Mouse (Mus musculus) neural tube, embryonic 12.5 days (tissue): ENCODE measurements around the gene Ghrh. TPM values are rescaled to one million over a fixed set of nuclear protein-coding genes. Genes with fewer than 3 reads are reported as not detected.

Experiments
- ATAC-seq: fragments of 200-750 bp; cut with Nextera tagmentation; 2 replicates; pipeline ENCODE4 v1.8.0; 2017; ENCODE audit warnings: low read depth, mild to moderate bottlenecking, moderate TSS enrichment, moderate library complexity; ENCODE audit not compliant: low FRiP score
- H3K27ac ChIP-seq: fragments of 300-500 bp; sonication (generic); 2 replicates; pipeline ENCODE4 v1.5.1; 2016
- H3K27me3 ChIP-seq: fragments of 300-500 bp; sonication (generic); replicated peaks from 2 replicates; pipeline ENCODE4 v1.6.1; 2016; ENCODE audit warnings: mild to moderate bottlenecking
- H3K36me3 ChIP-seq: fragments of 300-500 bp; sonication (generic); 2 replicates; pipeline ENCODE4 v1.6.1; 2016; ENCODE audit warnings: mild to moderate bottlenecking
- H3K4me1 ChIP-seq: fragments of 300-500 bp; sonication (generic); 2 replicates; pipeline ENCODE4 v1.6.1; 2016
- H3K4me2 ChIP-seq: fragments of 300-500 bp; sonication (generic); replicated peaks from 2 replicates; pipeline ENCODE4 v1.6.1; 2016; ENCODE audit warnings: mild to moderate bottlenecking
- H3K4me3 ChIP-seq: fragments of 300-500 bp; sonication (generic); 2 replicates; pipeline ENCODE4 v1.5.1; 2016
- H3K9ac ChIP-seq: fragments of 300-500 bp; sonication (generic); 2 replicates; pipeline ENCODE4 v1.6.1; 2016; ENCODE audit warnings: mild to moderate bottlenecking
- H3K9me3 ChIP-seq: fragments of 300-500 bp; sonication (generic); 2 replicates; pipeline ENCODE4 v1.6.1; 2016; ENCODE audit warnings: mild to moderate bottlenecking
- WGBS: fragments of 180-500 bp; shearing (Covaris S2); methylation state at CpG from one replicate; pipeline ENCODE4 v1.1.7; 2016; 5-methylcytosine and 5-hydroxymethylcytosine counted together
- polyA plus RNA-seq: library from polyadenylated mRNA; unstranded; fragments of >200 nt; fragmentation: Nextera tagmentation; extraction: Ambion mirVana; gene quantifications from 2 replicates; pipeline ENCODE4 v1.2.1, GENCODE M21; 2016

Gene Ghrh
- polyA plus RNA-seq, 1 experiment from 2014 or later, result not detected

DNA sequence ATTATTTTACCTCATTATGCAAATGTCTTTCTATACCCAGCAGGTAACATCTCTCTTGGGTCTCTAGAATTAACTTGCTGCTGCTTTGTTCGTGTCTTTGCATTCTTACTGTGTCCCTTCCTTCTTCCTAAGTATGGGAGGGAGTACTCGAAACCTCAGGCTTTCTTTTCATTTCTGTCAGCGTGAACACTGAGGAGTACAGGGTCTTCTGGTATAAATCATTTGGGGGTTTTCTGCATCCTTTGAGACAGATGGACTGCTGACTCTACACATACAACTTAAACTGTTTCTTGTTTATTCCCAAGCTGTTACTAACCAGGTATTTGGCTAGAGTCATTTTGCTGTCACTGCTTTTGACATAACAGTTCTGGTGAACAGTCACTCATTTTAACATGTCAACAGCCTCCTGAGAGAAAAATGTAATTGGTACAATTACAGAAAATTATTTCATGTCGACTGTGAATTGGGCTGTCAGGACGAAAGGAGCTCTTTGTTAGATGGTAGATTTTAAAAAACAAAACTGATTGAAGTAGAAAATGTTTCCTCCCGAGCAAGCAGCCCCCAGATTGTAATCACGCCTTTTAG, 51.1 kb downstream of the Ghrh start:
- ATAC-seq, result no peak
- peaks cover 89% of the 10 kb centered on the region for H3K36me3 ChIP-seq
- WGBS, result 82% methylated on average over 7 of the region's 7 CpGs
- H3K4me1 ChIP-seq, result 0 out of 2 replicates have a peak, but pooled peaks cover 3% of the 10 kb centered on the region
- no peak overlapping the region for H3K4me3 ChIP-seq
- no peak overlapping the region for H3K4me2 ChIP-seq
- no peak overlapping the region for H3K9ac ChIP-seq
- H3K27me3 ChIP-seq, result no peaks in the 10 kb centered on the region
- no peaks in the 10 kb centered on the region for H3K9me3 ChIP-seq
- H3K27ac ChIP-seq, result no peak overlapping the region

GRCm38 (mm10) chr2:157292093-157292492, 55.2 kb downstream of the Ghrh start:
- ATAC-seq, result no peak
- Histone ChIP-seq H3K9ac (no peak overlapping the region), H3K4me3 (no peak overlapping the region), H3K27me3 (no peaks in the 10 kb centered on the region), H3K9me3 (no peaks in the 10 kb centered on the region), H3K27ac (no peak overlapping the region), H3K36me3 (peaks cover 86% of the 10 kb centered on the region), H3K4me2 (no peak overlapping the region), H3K4me1 (0 out of 2 replicates have a peak, but pooled peaks cover 3% of the 10 kb centered on the region)
- WGBS, result 31% methylated on average over 2 of the region's 2 CpGs

GRCm38 (mm10) chr2:157288996-157289395, 58.3 kb downstream of the Ghrh start:
- H3K27me3 ChIP-seq, result no peaks in the 10 kb centered on the region
- no peak overlapping the region for H3K9ac ChIP-seq
- no peak overlapping the region for H3K27ac ChIP-seq
- no peak for ATAC-seq
- H3K4me2 ChIP-seq, result no peak overlapping the region
- no peaks in the 10 kb centered on the region for H3K4me1 ChIP-seq
- peaks cover 87% of the 10 kb centered on the region for H3K36me3 ChIP-seq
- WGBS, result 93% methylated on average over 5 of the region's 5 CpGs
- no peaks in the 10 kb centered on the region for H3K9me3 ChIP-seq
- no peak overlapping the region for H3K4me3 ChIP-seq

DNA sequence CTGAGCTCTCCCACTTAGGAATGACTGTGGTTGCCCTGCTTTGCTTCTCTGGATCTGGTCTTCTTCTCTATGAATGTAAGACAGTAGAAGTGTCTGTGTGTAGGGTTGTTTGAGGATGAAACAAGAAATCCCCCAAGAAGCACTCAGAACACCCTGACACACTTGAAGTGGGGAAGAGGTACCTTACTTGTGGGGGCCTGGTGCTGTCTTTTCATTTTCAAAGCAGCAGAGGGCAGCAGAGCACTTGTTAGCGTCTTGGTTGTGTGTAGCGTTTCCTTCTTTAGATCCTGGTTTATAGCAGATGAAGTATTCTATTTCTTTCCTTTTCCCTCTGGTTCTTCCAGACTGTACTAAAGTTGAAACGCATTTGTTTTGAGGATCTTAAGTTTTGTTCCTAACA, 59.8 kb downstream of the Ghrh start:
- no peaks in the 10 kb centered on the region for H3K27me3 ChIP-seq
- H3K4me2 ChIP-seq, result no peak overlapping the region
- no peaks in the 10 kb centered on the region for H3K4me1 ChIP-seq
- H3K9ac ChIP-seq, result no peak overlapping the region
- peaks cover 87% of the 10 kb centered on the region for H3K36me3 ChIP-seq
- no peak for ATAC-seq
- no peak overlapping the region for H3K4me3 ChIP-seq
- H3K9me3 ChIP-seq, result no peaks in the 10 kb centered on the region
- WGBS, result 39% methylated on average over 3 of the region's 3 CpGs
- no peak overlapping the region for H3K27ac ChIP-seq

DNA sequence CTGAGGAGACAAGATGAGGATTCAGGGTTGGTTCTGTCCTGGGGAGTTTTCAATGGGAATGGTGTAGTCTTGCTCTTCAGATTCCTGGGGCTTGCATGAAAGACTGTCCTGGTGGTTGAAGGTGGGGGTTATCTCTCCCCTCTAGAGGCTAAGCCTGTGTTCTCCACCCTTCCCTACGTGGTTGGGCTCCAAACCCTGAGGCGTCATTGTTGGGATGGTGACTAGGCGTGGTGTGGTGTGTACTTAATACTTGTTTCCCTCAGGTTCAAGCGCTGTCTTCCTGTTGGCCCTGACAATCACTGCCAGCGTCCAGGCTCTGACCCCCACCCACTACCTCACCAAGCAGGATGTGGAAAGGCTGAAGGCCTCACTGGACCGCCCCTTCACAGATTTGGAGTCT, 64.0 kb downstream of the Ghrh start:
- no peak overlapping the region for H3K9ac ChIP-seq
- ATAC-seq, result no peak
- H3K36me3 ChIP-seq, result peaks cover 53% of the 10 kb centered on the region
- no peak overlapping the region for H3K4me3 ChIP-seq
- H3K9me3 ChIP-seq, result no peaks in the 10 kb centered on the region
- H3K27me3 ChIP-seq, result no peaks in the 10 kb centered on the region
- no peak overlapping the region for H3K27ac ChIP-seq
- H3K4me2 ChIP-seq, result no peak overlapping the region
- H3K4me1 ChIP-seq, result peaks cover 14% of the 10 kb centered on the region
- 94% methylated on average over 6 of the region's 6 CpGs for WGBS

Other genes with a start within 250 kb of the Ghrh start
- gene Samhd1, start 212.2 kb downstream of the Ghrh start, polyA plus RNA-seq, result 15.9 and 17.5 TPM in 2 replicates
- 17.3 and 19.3 TPM in 2 replicates for gene Rbl1, start 143.0 kb downstream of the Ghrh start, polyA plus RNA-seq
- gene Rpn2, start 68.5 kb downstream of the Ghrh start, polyA plus RNA-seq, result 224 and 234 TPM in 2 replicates
- 0.82 and 0.91 TPM in 2 replicates for gene Mroh8, start 68.0 kb downstream of the Ghrh start, polyA plus RNA-seq
- 76.8 and 79.0 TPM in 2 replicates for gene Manbal, start 20.1 kb upstream of the Ghrh start, polyA plus RNA-seq
- 34.2 and 38.1 TPM in 2 replicates for gene Src, start 70.9 kb upstream of the Ghrh start, polyA plus RNA-seq
- 3,228 and 3,444 TPM in 2 replicates for gene Nnat, start 212.6 kb upstream of the Ghrh start, polyA plus RNA-seq
- 115 and 120 TPM in 2 replicates for gene Blcap, start 223.8 kb upstream of the Ghrh start, polyA plus RNA-seq